Mouse (Mus musculus) mouse embryonic stem cell (cell line): ENCODE data around the gene Rtbdn.

Experiments
- in situ Hi-C, 2 experiments: fragments of 300-500 bp; cut with MboI; formaldehyde crosslinking; loops; 1 replicate in 1 of 2; 3 replicates in 1 of 2; pipeline ENCODE4 v1.14.3; 2019 to 2020; ENCODE audit warnings: low sequenced_read_pairs in 2 of 2, low pct_unique_long_range_greater_than_20kb in 1 of 2, mixed read lengths in 1 of 2; ENCODE audit not compliant: unreplicated experiment in 1 of 2

Gene Rtbdn

GRCm38 (mm10) chr8:84945633-84946527, 911 bp upstream of the Rtbdn start:
- in situ Hi-C loops, result no loop called here

DNA sequence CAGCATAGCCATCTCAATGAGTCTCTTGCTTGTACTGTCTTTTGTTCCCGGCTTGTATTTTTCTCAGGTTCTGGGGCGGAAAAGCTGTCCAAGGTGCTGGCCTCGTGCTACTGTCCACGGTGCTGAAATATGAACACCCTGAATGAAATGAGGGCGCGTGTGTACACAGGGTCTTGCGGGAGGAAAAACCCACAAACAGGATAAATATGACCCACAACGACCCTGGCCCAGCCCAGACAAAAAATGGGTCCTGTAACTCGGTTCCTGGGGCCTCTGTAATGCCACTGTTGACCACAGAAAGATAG, 402 bp downstream of the Rtbdn start:
- in situ Hi-C loops, result no loop called here

GRCm38 (mm10) chr8:84949753-84950152, 3.0 kb downstream of the Rtbdn start:
- in situ Hi-C loops, result no loop called here

DNA sequence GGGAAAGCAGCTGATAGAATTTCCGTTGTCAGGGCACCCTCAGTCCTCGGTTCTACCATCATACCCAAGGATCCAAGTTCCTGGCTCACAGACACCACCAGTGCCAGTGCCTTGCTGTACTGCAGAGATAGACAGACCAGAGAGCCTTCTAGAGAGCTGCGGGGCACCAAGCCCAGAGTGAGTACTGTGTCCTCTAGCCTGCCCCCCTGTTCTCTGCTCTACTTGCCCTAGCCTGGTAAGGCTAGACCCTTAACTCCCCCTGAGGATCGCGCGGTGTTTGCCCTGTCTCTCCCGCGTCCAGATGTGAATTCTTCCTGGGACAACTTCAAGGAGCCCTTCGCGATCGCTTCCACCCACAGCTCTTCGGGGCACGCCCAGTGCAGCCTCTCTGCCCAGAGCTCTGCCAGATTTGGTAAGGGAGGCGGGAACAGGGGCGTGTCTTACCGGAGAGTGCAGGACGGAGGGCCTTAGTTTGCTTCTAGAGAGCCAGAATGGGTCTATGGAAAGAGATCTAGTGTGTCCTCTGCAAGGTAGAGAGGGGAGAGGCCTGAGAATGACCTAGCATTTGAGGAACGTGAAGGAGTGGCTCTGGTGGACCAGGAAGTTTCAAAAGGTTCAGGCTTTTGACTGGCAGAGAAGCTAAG, 5.9 kb downstream of the Rtbdn start:
- in situ Hi-C loops, result no loop called here

GRCm38 (mm10) chr8:84956768-84957167, 10.0 kb downstream of the Rtbdn start:
- in situ Hi-C loops, result no loop called here

DNA sequence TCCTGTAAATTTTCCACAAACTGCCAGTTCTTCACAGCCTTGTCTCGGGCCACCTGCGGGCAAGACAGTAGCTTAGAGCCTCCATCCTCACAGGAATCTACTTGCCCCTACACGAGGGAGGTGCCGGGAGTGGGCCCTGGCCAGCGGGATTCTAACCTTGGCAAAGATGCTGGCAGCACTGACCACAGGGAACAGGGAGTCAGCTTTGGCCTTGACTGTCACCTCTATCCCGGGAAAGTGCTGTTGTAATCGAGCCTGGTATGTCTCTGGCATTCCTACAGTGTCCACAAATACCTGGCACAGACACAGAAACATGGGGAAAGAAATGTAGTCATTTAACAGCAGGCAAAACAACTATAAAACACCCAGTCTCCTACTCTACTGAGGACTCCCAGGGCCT, 13.0 kb downstream of the Rtbdn start:
- in situ Hi-C loops, result no loop called here

DNA sequence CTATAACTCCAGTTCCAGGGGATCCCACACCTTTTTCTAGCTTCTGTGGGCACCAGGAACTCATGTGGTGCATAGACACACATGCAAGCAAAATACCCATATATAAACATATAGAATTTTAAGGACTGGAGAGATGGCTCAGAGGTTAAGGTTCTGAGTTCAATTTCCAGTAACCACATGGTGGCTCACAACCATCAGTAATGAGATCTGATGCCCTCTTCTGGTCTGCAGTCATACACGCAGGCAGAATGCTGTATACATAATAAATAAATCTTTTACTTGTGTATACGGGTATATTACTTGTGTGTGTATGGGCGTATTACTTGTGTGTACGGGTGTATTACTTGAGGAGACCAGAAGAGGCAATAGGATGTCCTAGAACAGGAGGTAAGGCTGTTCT, 17.2 kb downstream of the Rtbdn start:
- in situ Hi-C loops, result no loop called here

GRCm38 (mm10) chr8:84965731-84966291, 19.0 kb downstream of the Rtbdn start:
- in situ Hi-C loops, result no loop called here

- in situ Hi-C loops, result no loop called here
Observed at GRCm38 (mm10) chr8:84966603-84967002, 19.8 kb downstream of the Rtbdn start.

- in situ Hi-C loops, result no loop called here
Observed at GRCm38 (mm10) chr8:84967532-84968304, 20.9 kb downstream of the Rtbdn start.

DNA sequence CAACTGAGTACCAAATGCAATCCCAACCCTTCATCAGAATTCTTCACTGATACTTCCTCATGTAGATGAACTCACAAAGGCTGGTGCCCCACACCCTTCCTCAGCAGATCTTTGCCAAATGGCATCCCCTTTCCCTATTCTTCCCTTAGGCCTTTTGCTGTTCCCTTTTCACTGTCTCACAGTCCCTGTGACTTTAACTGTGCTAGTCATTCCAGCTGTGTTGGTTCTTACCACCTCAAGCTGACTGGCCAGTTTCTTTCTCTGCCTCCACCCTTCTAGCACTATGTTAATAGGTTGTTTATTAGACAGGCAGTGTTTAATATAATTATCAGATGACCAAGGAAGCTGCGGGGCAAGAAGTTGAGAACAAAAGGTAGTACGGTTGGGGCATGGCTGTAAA, 21.9 kb downstream of the Rtbdn start:
- in situ Hi-C loops, result no loop called here

- in situ Hi-C loops, result no loop called here
Observed at GRCm38 (mm10) chr8:84969241-84970134, 22.7 kb downstream of the Rtbdn start, which contains the start of the genes Gm49661, Prdx2 and Rnaseh2a. Gene Gm49661, minus strand, starts transcription at chr8:84969433. Gene Prdx2, plus strand, starts transcription at chr8:84969587. Gene Rnaseh2a, minus strand, starts transcription at chr8:84969767.

GRCm38 (mm10) chr8:84970135-84970790, 23.5 kb downstream of the Rtbdn start:
- in situ Hi-C loops, result no loop called here

GRCm38 (mm10) chr8:84970913-84971312, 24.1 kb downstream of the Rtbdn start:
- in situ Hi-C loops, result no loop called here

DNA sequence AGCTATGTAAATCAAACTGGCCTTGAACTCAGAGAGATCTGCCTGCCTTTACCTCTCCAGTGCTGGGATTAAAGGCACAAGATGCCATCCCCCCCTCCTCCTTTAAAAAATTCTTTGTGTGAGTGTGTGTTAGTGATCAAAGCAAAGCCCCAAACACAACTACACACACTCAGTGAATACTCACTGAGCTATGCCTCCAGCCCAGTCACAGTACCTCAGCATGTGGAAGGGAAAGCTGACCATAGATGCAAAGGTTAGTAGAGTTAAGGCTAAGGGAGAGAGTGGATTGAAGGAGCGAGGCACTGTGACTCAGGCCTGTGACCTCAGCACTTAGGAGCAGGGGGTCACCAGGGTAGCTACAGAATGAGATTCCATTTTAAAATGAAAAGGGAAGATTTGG, 26.3 kb downstream of the Rtbdn start:
- in situ Hi-C loops, result no loop called here

GRCm38 (mm10) chr8:84973803-84974542, 27.2 kb downstream of the Rtbdn start:
- in situ Hi-C loops, result no loop called here

GRCm38 (mm10) chr8:84974543-84975142, 27.9 kb downstream of the Rtbdn start:
- in situ Hi-C loops, result no loop called here
